Mouse (Mus musculus) MEL (cell line): ENCODE results near the gene Fgfr2. TPM values are rescaled to one million over a fixed set of nuclear protein-coding genes. Genes with fewer than 3 reads are reported as not detected.
A peak's percentile ranks its signal among the peaks of the same experiment; 100 is the strongest.

Source experiments
- DNase-seq: peaks from one replicate; pipeline ENCODE4 v3.0.0; 2011; ENCODE audit warnings: low read depth, low spot score
- H3K27ac ChIP-seq: 2 replicates; pipeline ENCODE4 v1.5.1; 2012; ENCODE audit warnings: low read depth, mild to moderate bottlenecking, control low read depth, low read length, moderate library complexity; ENCODE audit not compliant: control insufficient read depth
- H3K27me3 ChIP-seq, 2 experiments: fragments of 150-350 bp in 1 of 2; sonication (generic) in 1 of 2; 2 replicates each; pipeline ENCODE4 v1.6.1; 2012; ENCODE audit warnings: low read length in 2 of 2, mild to moderate bottlenecking in 2 of 2, improper control_type of control experiment in 1 of 2, moderate library complexity in 1 of 2; ENCODE audit not compliant: insufficient read depth in 2 of 2, control insufficient read depth in 1 of 2
- H3K36me3 ChIP-seq, 2 experiments: 2 replicates each; pipeline ENCODE4 v1.6.1; 2012 to 2014; ENCODE audit warnings: low read length in 2 of 2, improper control_type of control experiment in 1 of 2, inconsistent platforms in 1 of 2, mild to moderate bottlenecking in 1 of 2; ENCODE audit not compliant: insufficient read depth in 2 of 2, control insufficient read depth in 1 of 2
- H3K4me1 ChIP-seq, 2 experiments: fragments of 150-350 bp in 1 of 2; sonication (generic) in 1 of 2; 2 replicates each; pipeline ENCODE4 v1.6.1; 2012; ENCODE audit warnings: low read length in 2 of 2, improper control_type of control experiment in 1 of 2, mild to moderate bottlenecking in 1 of 2; ENCODE audit not compliant: insufficient read depth in 2 of 2, control insufficient read depth in 1 of 2
- H3K4me3 ChIP-seq, 2 experiments: fragments of 150-350 bp in 1 of 2; sonication (generic) in 1 of 2; 2 replicates each; pipeline ENCODE4 v1.5.1; 2012; ENCODE audit warnings: low read depth in 2 of 2, low read length in 2 of 2, mild to moderate bottlenecking in 2 of 2, moderate library complexity in 2 of 2, control low read depth in 1 of 2, improper control_type of control experiment in 1 of 2; ENCODE audit not compliant: control insufficient read depth in 1 of 2, insufficient read depth in 1 of 2
- H3K79me2 ChIP-seq: 2 replicates; pipeline ENCODE4 v1.6.1; 2012; ENCODE audit warnings: mild to moderate bottlenecking, low read length, moderate library complexity; ENCODE audit not compliant: control insufficient read depth, poor library complexity, insufficient read depth
- H3K9ac ChIP-seq: 2 replicates; pipeline ENCODE4 v1.6.1; 2012; ENCODE audit warnings: low read depth, mild to moderate bottlenecking, control low read depth, low read length, moderate library complexity; ENCODE audit not compliant: control insufficient read depth, poor library complexity, severe bottlenecking
- H3K9me3 ChIP-seq: fragments of 150-350 bp; sonication (generic); replicated peaks from 2 replicates; pipeline ENCODE4 v1.6.1; 2012; ENCODE audit warnings: mild to moderate bottlenecking, low read length, improper control_type of control experiment, moderate library complexity; ENCODE audit not compliant: insufficient read depth
- E2F4 ChIP-seq: IDR thresholded peaks from 2 replicates; pipeline ENCODE4 v1.6.1; 2011; ENCODE audit warnings: low read depth, low read length, improper control_type of control experiment, borderline replicate concordance
- JUND ChIP-seq: IDR thresholded peaks from 2 replicates; pipeline ENCODE4 v1.6.1; 2011; ENCODE audit warnings: low read depth, mild to moderate bottlenecking, improper control_type of control experiment, low read length
- MAFK ChIP-seq: IDR thresholded peaks from 2 replicates; pipeline ENCODE4 v1.6.1; 2011; ENCODE audit warnings: low read depth, mild to moderate bottlenecking, low read length, improper control_type of control experiment, borderline replicate concordance
- MEF2A ChIP-seq: IDR thresholded peaks from 2 replicates; pipeline ENCODE4 v1.6.1; 2014; ENCODE audit warnings: low read depth, mild to moderate bottlenecking, inconsistent platforms, low read length, improper control_type of control experiment; ENCODE audit not compliant: poor library complexity, insufficient replicate concordance, severe bottlenecking; ENCODE audit errors: extremely low read depth
- MXI1 ChIP-seq: IDR thresholded peaks from 2 replicates; pipeline ENCODE4 v1.6.1; 2011; ENCODE audit warnings: mild to moderate bottlenecking, low read depth, low read length, improper control_type of control experiment
- MYC ChIP-seq: IDR thresholded peaks from 2 replicates; pipeline ENCODE4 v1.6.1; 2011; ENCODE audit warnings: low read depth, mild to moderate bottlenecking, low read length, improper control_type of control experiment, moderate library complexity
- NELFE ChIP-seq: IDR thresholded peaks from 2 replicates; pipeline ENCODE4 v1.6.1; 2011; ENCODE audit warnings: low read depth, low read length, improper control_type of control experiment
- POLR2A ChIP-seq, 2 experiments: IDR thresholded peaks; 2 replicates each; pipeline ENCODE4 v1.6.1; 2011 to 2012; ENCODE audit warnings: low read length in 2 of 2, mild to moderate bottlenecking in 2 of 2, control low read depth in 1 of 2, improper control_type of control experiment in 1 of 2, low read depth in 1 of 2, moderate library complexity in 1 of 2; ENCODE audit not compliant: control insufficient read depth in 1 of 2, insufficient read depth in 1 of 2, poor library complexity in 1 of 2
- POLR2AphosphoS2 ChIP-seq: IDR thresholded peaks from 2 replicates; pipeline ENCODE4 v1.6.1; 2011; ENCODE audit warnings: low read length, improper control_type of control experiment
- POLR2AphosphoS5 ChIP-seq: IDR thresholded peaks from 2 replicates; pipeline ENCODE4 v1.6.1; 2012; ENCODE audit warnings: low read depth, borderline replicate concordance, mild to moderate bottlenecking, inconsistent platforms, low read length, moderate library complexity, mixed read lengths
- RAD21 ChIP-seq: IDR thresholded peaks from 2 replicates; pipeline ENCODE4 v1.6.1; 2011; ENCODE audit warnings: mild to moderate bottlenecking, low read depth, low read length, improper control_type of control experiment
- SMC3 ChIP-seq: IDR thresholded peaks from 2 replicates; pipeline ENCODE4 v1.6.1; 2011; ENCODE audit warnings: low read depth, low read length, improper control_type of control experiment
- TAL1 ChIP-seq: IDR thresholded peaks from 2 replicates; pipeline ENCODE4 v1.6.1; 2012; ENCODE audit warnings: mild to moderate bottlenecking, inconsistent platforms, low read length, moderate library complexity, mixed read lengths
- TCF12 ChIP-seq: IDR thresholded peaks from 2 replicates; pipeline ENCODE4 v1.6.1; 2014; ENCODE audit warnings: low read depth, mild to moderate bottlenecking, inconsistent platforms, low read length, improper control_type of control experiment, moderate library complexity
- USF2 ChIP-seq, 2 experiments: IDR thresholded peaks; 2 replicates each; pipeline ENCODE4 v1.6.1; 2011 to 2012; ENCODE audit warnings: improper control_type of control experiment in 2 of 2, low read length in 2 of 2, borderline replicate concordance in 1 of 2, inconsistent platforms in 1 of 2, low read depth in 1 of 2, mild to moderate bottlenecking in 1 of 2; ENCODE audit not compliant: insufficient read depth in 1 of 2
- ZKSCAN1 ChIP-seq: IDR thresholded peaks from 2 replicates; pipeline ENCODE4 v1.6.1; 2012; ENCODE audit warnings: low read depth, mild to moderate bottlenecking, inconsistent platforms, low read length, improper control_type of control experiment, moderate library complexity
- ZNF384 ChIP-seq: IDR thresholded peaks from 2 replicates; pipeline ENCODE4 v1.6.1; 2012; ENCODE audit warnings: low read depth, mild to moderate bottlenecking, inconsistent platforms, low read length, improper control_type of control experiment
- polyA plus RNA-seq, 2 experiments: library from polyadenylated mRNA; stranded (reverse) in 1 of 2; unstranded in 1 of 2; fragments of >175 nt in 1 of 2; fragments of >200 nt in 1 of 2; gene quantifications; 2 replicates each; pipeline versions ENCODE4 v1.2.1 to v1.2.4; 2012; ENCODE audit warnings: low replicate concordance in 2 of 2, low read depth in 1 of 2; ENCODE audit not compliant: insufficient read length in 2 of 2, insufficient read depth in 1 of 2, missing spikeins in 1 of 2
- total RNA-seq: library from RNA; depleted of rRNA; stranded (reverse); fragments of 300-350 nt; gene quantifications from 2 replicates; pipeline ENCODE4 v1.2.3, GENCODE M21; 2012

The Fgfr2 gene
- total and polyA plus RNA-seq, 3 experiments: not detected

DNA sequence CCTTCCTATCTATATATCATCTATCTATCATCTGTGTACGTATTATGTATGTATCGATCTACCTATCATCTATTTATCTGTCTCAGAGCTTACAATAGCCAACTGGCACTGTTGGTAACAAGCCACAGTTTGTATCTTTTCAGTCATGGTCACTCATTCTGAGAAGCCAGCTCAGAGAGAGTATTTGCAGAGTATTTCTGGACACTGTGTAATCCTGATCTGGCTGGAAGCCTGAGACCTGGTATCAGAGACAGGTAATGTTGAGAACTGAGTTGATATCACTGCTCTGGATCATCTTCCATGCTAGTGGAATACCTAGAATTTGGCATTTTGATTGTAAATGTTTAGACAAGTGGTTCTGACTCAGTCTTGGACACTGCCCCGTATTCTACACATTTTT lies 2492.2 kb downstream of the Fgfr2 start:
- no peaks in the 10 kb centered on the region for H3K79me2 ChIP-seq
- peaks cover 0 to 13% of the 10 kb centered on the region in 2 experiments; a peak in 2 of 4 replicates for H3K36me3 ChIP-seq
- peaks cover 0 to 1% of the 10 kb centered on the region in 2 experiments; a peak in 3 of 4 replicates for H3K27me3 ChIP-seq
- no peak for TF ChIP-seq MEF2A
- TF ChIP-seq POLR2AphosphoS5: no peak
- TF ChIP-seq SMC3: no peak
- TF ChIP-seq POLR2AphosphoS2: no peak
- TF ChIP-seq MXI1: no peak
- TF ChIP-seq ZNF384: no peak
- TF ChIP-seq JUND: no peak
- no peak for TF ChIP-seq RAD21
- TF ChIP-seq TCF12: no peak
- no peak for TF ChIP-seq TAL1
- no peak for TF ChIP-seq NELFE
- TF ChIP-seq ZKSCAN1: no peak
- no peak for TF ChIP-seq MYC
- no peak for TF ChIP-seq MAFK
- no peak for TF ChIP-seq USF2 (IDR thresholded peaks at IDR 0.05; ENCODE audit: borderline replicate concordance in 1 of 2, insufficient read depth in 1 of 2, low read depth in 1 of 2, low read length in 2 of 2)
- TF ChIP-seq E2F4: no peak
- no peak overlapping the region for H3K27ac ChIP-seq
- peaks cover 5 to 16% of the 10 kb centered on the region in 2 experiments for H3K4me1 ChIP-seq
- no peak overlapping the region for H3K4me3 ChIP-seq
- DNase-seq: no peak
- no peaks in the 10 kb centered on the region for H3K9me3 ChIP-seq
- H3K9ac ChIP-seq: no peak overlapping the region

DNA sequence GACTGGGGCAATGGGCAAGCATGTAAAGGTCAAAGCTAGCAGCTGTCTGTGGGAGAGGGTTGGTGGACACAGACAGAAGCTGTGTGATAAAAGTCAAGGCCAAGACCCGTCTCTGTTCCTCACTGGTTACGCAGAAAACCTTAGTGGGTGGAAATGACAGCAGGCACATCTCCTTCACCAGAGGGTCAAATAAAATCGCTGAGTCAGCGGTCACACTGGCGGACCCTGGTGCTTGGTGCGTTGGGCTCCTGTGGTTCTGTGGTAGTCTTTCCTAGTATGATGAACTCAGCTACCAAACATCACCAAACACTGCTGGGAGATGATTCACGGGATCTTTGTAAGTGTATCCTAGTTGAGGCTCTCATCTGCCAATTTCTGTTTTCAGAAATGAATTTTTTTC lies 2493.2 kb downstream of the Fgfr2 start:
- no peak overlapping the region for H3K4me3 ChIP-seq
- peaks cover 0 to 1% of the 10 kb centered on the region in 2 experiments; a peak in 3 of 4 replicates for H3K27me3 ChIP-seq
- H3K79me2 ChIP-seq: no peaks in the 10 kb centered on the region
- H3K27ac ChIP-seq: no peak overlapping the region
- no peak for DNase-seq
- H3K9me3 ChIP-seq: no peaks in the 10 kb centered on the region
- H3K4me1 ChIP-seq: peaks cover 7 to 16% of the 10 kb centered on the region in 2 experiments
- no peak overlapping the region for H3K9ac ChIP-seq
- peaks cover 0 to 13% of the 10 kb centered on the region in 2 experiments; a peak in 2 of 4 replicates for H3K36me3 ChIP-seq
- TF ChIP-seq SMC3 (no peak), MEF2A (no peak), POLR2A (IDR thresholded peaks at IDR 0.05; ENCODE audit: control insufficient read depth in 1 of 2, insufficient read depth in 1 of 2, low read depth in 1 of 2, low read length in 2 of 2, poor library complexity in 1 of 2) (no peak), JUND (no peak), MAFK (peak; percentile 84)
- TF ChIP-seq, all 39 proteins: peak for 1
